Mouse (Mus musculus) lung, embryonic 16.5 days (tissue): Measurements from ENCODE around the gene Naa38. TPM values are rescaled to one million over a fixed set of nuclear protein-coding genes. Genes with fewer than 3 reads are reported as not detected.

Experiments
- ATAC-seq: fragments of 200-750 bp; cut with Nextera tagmentation; 2 replicates; pipeline ENCODE4 v1.8.0; 2017; ENCODE audit warnings: low read depth, mild to moderate bottlenecking, moderate library complexity
- H3K27ac ChIP-seq: fragments of 300-500 bp; sonication (generic); 2 replicates; pipeline ENCODE4 v1.5.1; 2014; ENCODE audit warnings: mild to moderate bottlenecking, control low read depth, low read length
- H3K27me3 ChIP-seq: fragments of 300-500 bp; sonication (generic); 2 replicates; pipeline ENCODE4 v1.6.1; 2014; ENCODE audit warnings: low read depth, low read length, mixed read lengths; ENCODE audit not compliant: control insufficient read depth, insufficient read depth
- H3K36me3 ChIP-seq: fragments of 300-500 bp; sonication (generic); 2 replicates; pipeline ENCODE4 v1.6.1; 2014; ENCODE audit warnings: low read length; ENCODE audit not compliant: control insufficient read depth, insufficient read depth
- H3K4me1 ChIP-seq: fragments of 300-500 bp; sonication (generic); replicated peaks from 2 replicates; pipeline ENCODE4 v1.6.1; 2014; ENCODE audit warnings: low read length, mixed read lengths; ENCODE audit not compliant: control insufficient read depth, insufficient read depth
- H3K4me2 ChIP-seq: fragments of 300-500 bp; sonication (generic); 2 replicates; pipeline ENCODE4 v1.6.1; 2014; ENCODE audit warnings: low read depth, low read length, control low read depth
- H3K4me3 ChIP-seq: fragments of 300-500 bp; sonication (generic); 2 replicates; pipeline ENCODE4 v1.5.1; 2014; ENCODE audit warnings: mild to moderate bottlenecking, low read length, control low read depth
- H3K9ac ChIP-seq: fragments of 300-500 bp; sonication (generic); 2 replicates; pipeline ENCODE4 v1.6.1; 2014; ENCODE audit warnings: low read length, control low read depth
- H3K9me3 ChIP-seq: fragments of 300-500 bp; sonication (generic); 2 replicates; pipeline ENCODE4 v1.6.1; 2016; ENCODE audit warnings: low read length; ENCODE audit not compliant: control insufficient read depth
- WGBS: fragments of 180-500 bp; shearing (Covaris S2); extraction: QIAGEN DNeasy Blood & Tissue Kit; methylation state at CpG from one replicate; pipeline ENCODE4 v1.1.7; 2014; 5-methylcytosine and 5-hydroxymethylcytosine counted together
- polyA plus RNA-seq: library from polyadenylated mRNA; unstranded; fragments of >200 nt; fragmentation: Nextera tagmentation; extraction: Ambion mirVana; gene quantifications from 2 replicates; pipeline ENCODE4 v1.2.1, GENCODE M21; 2015

Gene Naa38
- polyA plus RNA-seq, 1 experiment from 2014 or later = 165 TPM

DNA sequence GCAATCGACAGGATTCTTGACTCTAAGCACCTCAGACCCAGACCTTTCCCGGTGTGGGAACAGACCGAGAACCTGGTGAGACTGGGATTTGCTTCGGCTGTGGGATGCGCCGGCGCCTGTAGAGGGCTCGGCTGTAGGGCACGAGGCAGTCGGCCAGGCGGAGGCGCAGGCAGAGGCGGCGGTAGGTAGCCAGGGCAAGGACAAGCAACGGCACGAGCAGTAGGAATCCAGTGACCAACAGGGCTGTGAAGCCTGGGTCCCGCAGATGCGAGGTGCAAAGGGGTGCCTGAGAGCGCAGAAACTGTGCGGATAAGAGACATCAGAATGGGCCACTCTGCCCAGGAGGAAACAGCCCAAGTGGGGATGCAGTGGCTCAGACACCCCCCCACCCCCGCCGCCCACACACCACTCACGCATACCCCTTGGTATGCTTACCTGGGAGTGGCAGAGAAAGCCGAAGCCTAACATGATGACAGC lies 2.3 kb downstream of the Naa38 start:
- Histone ChIP-seq H3K27ac (peak overlapping the region; percentile 99), H3K9me3 (no peaks in the 10 kb centered on the region), H3K27me3 (no peaks in the 10 kb centered on the region), H3K4me1 (peaks cover 39% of the 10 kb centered on the region), H3K4me3 (peak overlapping the region; percentile 77), H3K4me2 (peak overlapping the region; percentile 62), H3K36me3 (peaks cover 26% of the 10 kb centered on the region), H3K9ac (peak overlapping the region; percentile 96)
- 22% methylated on average over 24 of the region's 24 CpGs for WGBS
- no peak for ATAC-seq

DNA sequence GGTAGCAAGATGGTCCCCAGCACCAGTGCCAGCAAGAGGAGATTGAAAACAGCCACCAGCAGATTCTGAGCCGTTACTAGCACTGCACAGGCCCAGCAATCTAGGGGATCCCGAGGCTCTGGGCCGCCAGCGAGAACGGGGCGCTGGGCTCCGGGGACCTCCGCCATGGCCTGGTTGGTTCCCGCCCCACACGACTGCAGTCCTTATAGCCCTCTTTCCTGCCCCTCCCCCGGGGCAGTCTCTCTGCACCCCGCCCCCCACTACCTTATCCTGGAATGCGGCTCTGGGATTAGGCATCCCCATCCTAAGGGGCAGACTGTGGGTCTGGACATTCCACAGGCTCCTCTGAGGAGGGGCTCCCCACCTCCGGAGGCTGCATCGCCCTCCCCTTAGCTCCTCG lies 2.8 kb downstream of the Naa38 start, which contains the start of gene Tmem88:
Gene Tmem88, minus strand, starts transcription at position 176 of the 400 bp plus-strand sequence.
- peak; percentile 2; the same call in 1 of the 2 replicates for ATAC-seq
- H3K9me3 ChIP-seq = no peaks in the 10 kb centered on the region
- H3K4me3 ChIP-seq = peak within 1 kb of the TSS; percentile 77
- peak within 1 kb of the TSS; percentile 62 for H3K4me2 ChIP-seq
- H3K4me1 ChIP-seq = peaks cover 39% of the 10 kb centered on the region
- peaks cover 26% of the 10 kb centered on the region for H3K36me3 ChIP-seq
- no peaks in the 10 kb centered on the region for H3K27me3 ChIP-seq
- peak within 1 kb of the TSS; percentile 99 for H3K27ac ChIP-seq
- WGBS = 19% methylated on average over 16 of the region's 16 CpGs
- peak within 1 kb of the TSS; percentile 96 for H3K9ac ChIP-seq

DNA sequence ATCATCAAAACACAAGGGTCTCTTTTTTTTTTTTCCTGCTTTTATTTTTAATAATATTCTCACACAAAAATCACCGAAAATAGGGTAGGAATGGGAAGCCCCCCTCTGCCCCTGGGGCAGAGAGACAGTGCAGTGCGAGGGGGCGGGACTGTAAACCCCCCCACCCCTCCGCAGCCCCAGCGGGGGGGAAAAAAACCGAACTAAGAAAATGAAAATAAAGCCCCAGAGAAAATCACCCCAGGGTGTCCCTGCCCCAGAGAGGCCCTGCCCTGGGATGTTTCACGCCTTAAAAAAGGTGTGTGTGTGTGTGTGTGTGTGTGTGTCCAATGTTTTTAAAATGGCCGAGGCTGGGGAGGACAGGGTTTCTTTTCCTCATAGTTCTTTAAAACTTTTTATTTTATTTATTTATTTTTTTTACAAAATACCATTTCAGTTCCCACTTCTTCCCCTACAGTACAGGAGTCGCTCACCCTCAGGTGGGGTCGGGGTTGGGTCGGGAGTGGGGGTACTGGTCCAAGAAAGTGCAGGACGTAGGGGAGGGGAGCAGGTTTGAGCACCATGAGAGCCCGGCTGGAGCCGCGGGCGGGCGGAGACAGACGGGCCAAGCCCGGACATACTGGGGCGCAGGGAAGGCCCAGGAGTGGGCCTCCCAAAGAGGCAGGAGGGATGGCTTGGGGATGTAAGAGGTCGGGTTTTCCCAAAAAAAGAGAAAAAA lies 3.4 kb downstream of the Naa38 start:
- WGBS = 35% methylated on average over 21 of the region's 21 CpGs
- Histone ChIP-seq H3K4me3 (peak overlapping the region; percentile 77), H3K4me2 (peak overlapping the region; percentile 62), H3K27me3 (no peaks in the 10 kb centered on the region), H3K27ac (peak overlapping the region; percentile 99), H3K36me3 (peaks cover 32% of the 10 kb centered on the region), H3K9me3 (no peaks in the 10 kb centered on the region), H3K4me1 (peaks cover 39% of the 10 kb centered on the region), H3K9ac (peak overlapping the region; percentile 96)
- ATAC-seq = no peak

DNA sequence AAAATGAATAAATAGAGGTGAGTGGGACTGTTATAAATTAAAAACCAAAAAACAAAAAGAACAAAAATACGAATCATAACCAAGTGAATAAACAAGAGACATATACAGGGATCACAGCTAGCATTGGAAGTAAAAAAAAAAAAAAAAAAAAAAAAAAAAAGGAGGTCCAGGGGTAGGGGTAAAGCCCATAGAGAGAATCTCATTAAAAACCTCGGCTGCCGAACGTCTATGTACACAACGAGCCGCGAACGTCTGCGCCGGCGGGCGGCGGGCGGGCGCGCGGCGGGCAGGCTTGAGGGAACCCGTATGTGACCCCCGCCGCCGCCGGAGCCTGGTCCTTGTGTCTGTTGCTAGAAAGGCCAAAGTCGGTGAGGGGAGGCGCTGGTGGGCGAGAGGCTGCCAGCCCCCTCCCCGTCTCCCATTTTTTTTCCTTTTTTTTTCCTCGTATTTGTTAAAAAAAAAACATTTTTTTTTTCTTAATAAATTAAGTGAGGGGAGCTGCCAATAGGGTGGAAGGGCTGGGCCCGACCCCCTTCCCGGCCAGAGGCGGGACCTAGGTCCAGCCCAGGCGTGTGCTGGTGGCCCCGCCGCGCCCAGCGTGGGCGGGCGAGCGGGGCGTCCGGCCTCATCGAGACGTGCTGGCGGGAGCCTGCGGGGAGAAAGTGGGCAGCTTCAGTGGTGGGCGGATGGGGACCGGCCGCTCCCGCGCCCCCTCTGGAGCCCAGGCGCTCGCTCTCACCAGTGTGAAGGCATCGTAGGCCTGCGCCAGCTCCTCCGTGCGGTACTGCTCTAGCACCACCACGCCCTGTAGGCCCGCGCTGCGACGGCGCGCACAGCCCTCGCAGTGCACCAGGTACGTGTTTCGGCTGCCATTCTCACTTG lies 4.2 kb downstream of the Naa38 start:
- Histone ChIP-seq H3K27ac (no peak overlapping the region), H3K4me3 (peak overlapping the region; percentile 25), H3K9ac (peak overlapping the region; percentile 55), H3K4me1 (peaks cover 36% of the 10 kb centered on the region), H3K27me3 (no peaks in the 10 kb centered on the region), H3K4me2 (peak overlapping the region; percentile 62), H3K36me3 (peaks cover 39% of the 10 kb centered on the region), H3K9me3 (no peaks in the 10 kb centered on the region)
- WGBS = 30% methylated on average over 58 of the region's 66 CpGs
- no peak for ATAC-seq

DNA sequence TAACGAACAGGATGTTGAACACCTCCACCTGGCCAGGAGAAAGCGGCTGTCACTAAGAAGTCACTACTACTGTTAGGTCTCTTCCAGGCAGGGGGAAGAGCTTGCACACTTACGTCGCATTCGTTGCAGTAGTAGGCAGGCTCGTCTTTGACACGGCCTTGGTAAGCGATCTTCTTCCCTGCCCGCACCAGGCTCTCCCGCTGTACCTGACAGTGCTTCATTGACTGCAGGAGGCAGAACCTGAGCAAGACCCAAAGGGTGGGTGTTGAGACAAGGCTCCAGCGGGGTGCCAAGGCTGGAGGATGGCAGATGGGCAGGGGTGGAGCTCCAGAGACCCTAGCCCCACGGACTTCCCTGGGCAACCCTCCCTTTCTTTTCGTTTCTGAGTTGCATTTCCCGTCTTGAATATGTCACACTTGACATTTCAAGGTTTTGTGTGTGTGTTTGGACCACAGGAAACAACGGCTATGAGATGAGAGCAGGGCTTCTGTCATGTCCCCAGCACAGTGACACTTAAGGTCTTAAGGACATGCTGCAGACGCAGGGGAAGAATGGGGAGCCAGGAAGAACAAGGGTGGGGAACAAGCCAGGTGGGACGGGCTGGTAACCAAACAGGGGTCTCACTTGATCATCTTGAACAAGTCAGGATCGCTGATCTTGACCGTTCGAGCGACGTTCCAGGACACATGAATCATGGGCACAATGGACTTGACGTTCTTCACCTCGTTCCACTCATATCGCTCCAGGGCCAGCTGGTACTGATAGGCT lies 5.0 kb downstream of the Naa38 start:
- peak overlapping the region; percentile 25 for H3K4me3 ChIP-seq
- H3K4me2 ChIP-seq = no peak overlapping the region
- H3K4me1 ChIP-seq = peaks cover 36% of the 10 kb centered on the region
- 75% methylated on average over 25 of the region's 25 CpGs for WGBS
- no peaks in the 10 kb centered on the region for H3K9me3 ChIP-seq
- H3K27ac ChIP-seq = no peak overlapping the region
- H3K9ac ChIP-seq = no peak overlapping the region; the same call in 1 of the 2 replicates
- ATAC-seq = no peak
- no peaks in the 10 kb centered on the region for H3K27me3 ChIP-seq
- peaks cover 44% of the 10 kb centered on the region for H3K36me3 ChIP-seq

DNA sequence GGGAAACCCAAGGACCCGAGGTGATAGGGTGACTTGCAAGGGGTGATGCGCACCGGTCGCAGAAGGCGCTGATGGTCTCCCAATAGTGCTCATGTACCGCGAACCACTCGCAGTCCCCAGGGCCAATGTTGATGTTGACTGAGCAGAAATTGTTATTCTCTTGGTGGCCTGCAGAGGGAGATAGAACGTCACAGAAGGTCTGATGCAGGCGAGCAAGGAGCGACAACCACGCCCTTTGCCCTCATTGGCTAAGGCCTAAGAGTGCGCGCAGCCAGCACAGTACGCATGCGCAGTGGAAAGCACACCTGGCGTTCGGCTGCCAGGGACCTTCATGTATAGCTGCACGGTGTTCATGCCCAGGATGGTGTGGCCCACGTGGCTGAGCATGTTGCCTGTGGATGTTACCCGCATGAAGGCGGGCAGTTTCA lies 5.9 kb downstream of the Naa38 start:
- peak; percentile 53 for ATAC-seq
- Histone ChIP-seq H3K4me1 (peaks cover 36% of the 10 kb centered on the region), H3K4me3 (no peak overlapping the region), H3K9ac (no peak overlapping the region), H3K27ac (no peak overlapping the region), H3K4me2 (no peak overlapping the region), H3K27me3 (no peaks in the 10 kb centered on the region), H3K9me3 (no peaks in the 10 kb centered on the region), H3K36me3 (peaks cover 54% of the 10 kb centered on the region)
- WGBS = 17% methylated on average over 22 of the region's 22 CpGs

DNA sequence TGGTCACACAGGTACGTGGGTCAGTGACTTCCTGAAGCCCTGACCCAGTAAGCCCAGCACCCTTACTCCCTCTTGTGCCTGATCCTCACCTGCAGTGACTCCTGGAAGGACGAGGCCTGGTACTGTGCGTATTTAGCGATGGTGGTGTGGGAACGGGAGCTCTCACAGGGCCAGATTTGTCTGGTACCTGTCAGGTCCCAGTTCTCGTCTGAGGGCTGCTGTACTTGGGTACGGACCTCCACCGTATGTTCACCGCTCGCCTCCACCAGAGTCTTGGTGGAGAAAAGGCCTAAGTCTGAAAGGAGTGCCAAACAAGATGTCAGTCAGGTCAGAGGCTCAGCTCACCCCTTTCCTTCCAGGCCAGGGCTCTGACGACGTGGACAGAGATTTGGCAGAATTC lies 6.7 kb downstream of the Naa38 start:
- H3K4me1 ChIP-seq = peaks cover 28% of the 10 kb centered on the region
- no peak overlapping the region for H3K4me3 ChIP-seq
- no peak overlapping the region for H3K9ac ChIP-seq
- H3K36me3 ChIP-seq = peaks cover 60% of the 10 kb centered on the region
- H3K27me3 ChIP-seq = no peaks in the 10 kb centered on the region
- ATAC-seq = no peak
- WGBS = 76% methylated on average over 12 of the region's 12 CpGs
- H3K4me2 ChIP-seq = no peak overlapping the region
- no peak overlapping the region for H3K27ac ChIP-seq
- H3K9me3 ChIP-seq = no peaks in the 10 kb centered on the region

DNA sequence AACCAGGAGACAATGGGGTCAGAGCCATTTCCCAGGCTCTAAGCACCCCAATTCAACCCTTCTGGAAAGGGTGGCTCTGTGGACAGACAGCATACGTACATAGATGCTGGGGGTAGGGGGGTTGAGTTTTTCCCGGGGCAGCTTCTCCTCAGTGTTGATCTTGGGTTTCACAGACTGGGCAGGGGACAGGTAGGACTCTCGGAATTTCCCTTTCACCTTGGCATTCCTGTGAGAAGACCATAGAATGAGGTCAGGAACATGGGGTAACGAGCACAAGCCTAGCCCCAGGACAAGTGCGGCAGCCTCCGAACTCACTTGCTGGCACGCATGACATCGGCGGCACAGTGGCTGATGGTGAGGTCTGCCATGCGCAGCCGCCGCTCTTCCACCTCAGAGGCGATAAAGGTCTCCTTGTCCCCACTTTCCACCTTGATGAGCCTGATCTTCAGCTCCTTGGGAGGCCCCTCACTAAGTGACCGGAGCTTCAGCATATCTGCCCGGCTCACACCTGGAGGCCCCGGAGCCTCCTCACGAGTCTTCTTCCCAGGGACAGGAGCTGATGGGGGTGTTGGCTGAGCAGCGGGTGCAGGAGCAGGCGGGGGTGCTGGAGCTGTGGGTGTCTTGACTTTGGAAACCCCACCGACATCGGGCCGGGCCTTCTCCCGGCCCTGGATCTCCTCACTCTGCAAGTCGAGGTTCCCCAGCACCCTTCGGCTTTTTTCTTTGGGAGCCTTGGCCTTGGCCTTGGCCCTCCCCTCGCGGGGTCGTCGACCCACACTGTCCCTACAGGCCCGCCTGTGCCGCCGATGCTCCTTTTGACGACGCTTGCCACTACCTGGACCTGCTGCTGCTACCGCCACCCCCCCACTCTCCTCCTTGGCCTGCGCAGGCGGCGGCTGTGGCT lies 8.7 kb downstream of the Naa38 start:
- Histone ChIP-seq H3K4me3 (no peak overlapping the region), H3K4me1 (peaks cover 21% of the 10 kb centered on the region), H3K27me3 (no peaks in the 10 kb centered on the region), H3K27ac (no peak overlapping the region), H3K9ac (no peak overlapping the region), H3K9me3 (no peaks in the 10 kb centered on the region), H3K36me3 (peaks cover 69% of the 10 kb centered on the region), H3K4me2 (no peak overlapping the region)
- no peak for ATAC-seq
- 90% methylated on average over 38 of the region's 38 CpGs for WGBS
